Mouse (Mus musculus) erythroblast, embryonic 14.5 days (primary cell): ENCODE results near the gene Fam214a.

Experiments
- GATA1 ChIP-seq: IDR thresholded peaks from 2 replicates; pipeline ENCODE4 v1.6.1; 2012; ENCODE audit warnings: low read length, inconsistent platforms, mixed read lengths
- TAL1 ChIP-seq: IDR thresholded peaks from 3 replicates; pipeline ENCODE4 v1.6.1; 2012; ENCODE audit warnings: low read length, inconsistent platforms, mixed read lengths

DNA sequence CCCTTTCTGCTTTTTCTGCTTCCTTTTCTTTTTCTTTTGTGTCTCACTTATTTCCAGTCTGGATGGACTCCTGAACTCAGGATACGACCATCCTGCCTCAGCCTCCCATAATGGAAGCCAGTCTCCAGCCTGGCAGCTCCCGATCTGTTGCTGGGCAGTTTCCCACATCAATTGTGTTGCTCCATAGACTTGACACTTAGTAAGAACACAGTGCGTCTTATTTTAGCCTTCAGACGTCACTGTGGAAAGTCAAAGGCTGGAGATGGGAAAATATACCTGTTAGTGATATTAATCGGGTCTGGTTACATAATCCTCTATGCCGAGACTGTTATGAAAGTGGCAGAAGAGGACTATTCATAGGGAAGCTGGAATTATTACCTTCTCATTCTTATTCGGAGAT is 26.2 kb downstream of the Fam214a start:
- TF ChIP-seq TAL1 (no peak), GATA1 (no peak)
